Mouse (Mus musculus): ENCODE data around the gene Adat3.

Adat3 gene

GRCm38 (mm10) chr10:80602698-80603325 is at the start of gene Adat3, which contains the start of gene Scamp4:
Gene Adat3 (plus strand): TSS chr10:80602880.
Gene Scamp4 (plus strand): TSS chr10:80602872.
- peak; percentile 87 to 90 for DNase-seq (ENCODE audit: low spot score in 2 of 2)

GRCm38 (mm10) chr10:80553575-80553974 is 49.1 kb upstream of the Adat3 start:
- DNase-seq (ENCODE audit: low spot score in 2 of 2) = peak; percentile 48 to 50

- DNase-seq (ENCODE audit: low spot score in 2 of 2) = no peak
These were observed 48.7 kb upstream of the Adat3 start for GRCm38 (mm10) chr10:80553997-80554396.

GRCm38 (mm10) chr10:80557346-80557965 is 45.2 kb upstream of the Adat3 start:
- peak; percentile 69 to 83 for DNase-seq (ENCODE audit: low spot score in 2 of 2)

- DNase-seq (ENCODE audit: low spot score in 2 of 2) = no peak
These were observed 43.2 kb upstream of the Adat3 start for GRCm38 (mm10) chr10:80559431-80559830.

- no peak for DNase-seq (ENCODE audit: low spot score in 2 of 2)
These were observed 42.1 kb upstream of the Adat3 start for GRCm38 (mm10) chr10:80560621-80561020.

GRCm38 (mm10) chr10:80561116-80561944 is 41.4 kb upstream of the Adat3 start, which contains the start of gene Rexo1:
Gene Rexo1 (minus strand): TSS chr10:80561560.
- peak; percentile 90 to 93 for DNase-seq (ENCODE audit: low spot score in 2 of 2)

GRCm38 (mm10) chr10:80566375-80567092 is 36.1 kb upstream of the Adat3 start:
- DNase-seq (ENCODE audit: low spot score in 2 of 2) = peak; percentile 87 to 93

GRCm38 (mm10) chr10:80568876-80569275 is 33.8 kb upstream of the Adat3 start:
- no peak for DNase-seq (ENCODE audit: low spot score in 2 of 2)

GRCm38 (mm10) chr10:80569664-80570066 is 33.0 kb upstream of the Adat3 start:
- peak; percentile 76 to 80 for DNase-seq (ENCODE audit: low spot score in 2 of 2)

- DNase-seq (ENCODE audit: low spot score in 2 of 2) = no peak
These were observed 32.3 kb upstream of the Adat3 start for GRCm38 (mm10) chr10:80570419-80570818.

- DNase-seq (ENCODE audit: low spot score in 2 of 2) = peak in 1 of 2 experiments; percentile 32
These were observed 31.5 kb upstream of the Adat3 start for GRCm38 (mm10) chr10:80570871-80571836.

GRCm38 (mm10) chr10:80572477-80572876 is 30.2 kb upstream of the Adat3 start:
- no peak for DNase-seq (ENCODE audit: low spot score in 2 of 2)

GRCm38 (mm10) chr10:80573944-80574343 is 28.7 kb upstream of the Adat3 start:
- no peak for DNase-seq (ENCODE audit: low spot score in 2 of 2)

GRCm38 (mm10) chr10:80574896-80575295 is 27.8 kb upstream of the Adat3 start:
- DNase-seq (ENCODE audit: low spot score in 2 of 2) = no peak

GRCm38 (mm10) chr10:80575925-80576324 is 26.8 kb upstream of the Adat3 start:
- DNase-seq (ENCODE audit: low spot score in 2 of 2) = no peak

GRCm38 (mm10) chr10:80576351-80577194 is 26.1 kb upstream of the Adat3 start:
- peak; percentile 55 to 69 for DNase-seq (ENCODE audit: low spot score in 2 of 2)

GRCm38 (mm10) chr10:80577195-80578130 is 25.2 kb upstream of the Adat3 start, which contains the start of gene Klf16:
Gene Klf16 (minus strand): TSS chr10:80577321.
- peak; percentile 99 for DNase-seq (ENCODE audit: low spot score in 2 of 2)

Data from spleen, postnatal 14 days (tissue).